Mouse (Mus musculus): Measurements from ENCODE around the gene Tmem150b.

DNA sequence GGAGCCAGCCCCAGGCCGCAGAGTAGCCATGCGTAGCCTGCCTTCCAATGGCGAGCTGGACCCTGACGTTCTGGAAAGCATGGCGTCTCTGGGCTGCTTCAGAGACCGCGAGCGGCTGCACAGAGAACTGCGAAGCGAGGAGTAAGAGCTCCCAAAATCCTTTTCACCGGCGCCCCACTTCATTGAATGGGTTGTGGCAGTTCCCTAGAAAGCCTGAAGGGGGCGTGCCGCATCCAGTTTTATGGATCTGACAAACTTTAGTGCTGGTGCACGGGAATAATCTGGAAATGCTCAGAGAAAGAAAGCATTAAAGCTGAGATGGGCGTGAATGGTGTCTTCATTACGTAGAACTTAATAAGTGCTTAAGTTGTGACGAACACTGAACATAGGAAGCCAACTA, 20.0 kb downstream of the Tmem150b start:
- peak; percentile 75 for TF ChIP-seq CTCF (IDR thresholded peaks at IDR 0.05; ENCODE audit: low read depth)
- no peak for TF ChIP-seq EP300 (optimal IDR thresholded peaks at IDR 0.05)
